Mouse (Mus musculus): ENCODE results near the gene Dip2c. TPM values are rescaled to one million over a fixed set of nuclear protein-coding genes. Genes with fewer than 3 reads are reported as not detected.

Dip2c gene
- total and polyA plus RNA-seq, 3 experiments = 0.04 to 0.14 (median 0.08) TPM

DNA sequence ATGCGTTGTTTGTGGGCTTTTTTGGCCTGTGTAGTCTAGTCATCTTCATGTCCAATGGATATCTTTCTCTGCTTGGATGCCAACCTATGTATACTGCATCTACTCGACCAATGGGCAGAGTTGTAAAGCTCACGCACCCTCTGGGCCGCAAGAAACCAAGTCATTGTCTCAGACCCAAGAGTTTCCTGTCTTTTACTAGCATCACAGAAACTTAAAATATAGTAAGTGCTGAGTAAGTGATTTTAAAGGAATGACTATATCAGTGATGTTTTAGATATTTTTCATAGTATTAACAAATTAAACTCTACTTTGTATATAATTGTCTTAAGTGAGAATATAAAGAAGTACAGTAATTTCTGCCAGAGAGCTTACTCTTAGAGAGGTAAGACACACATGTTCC is 145.6 kb downstream of the Dip2c start:
- Histone ChIP-seq H3K4me1 (ENCODE audit: control insufficient read depth in 1 of 2, insufficient read depth in 2 of 2) (no peaks in the 10 kb centered on the region), H3K27ac (ENCODE audit: insufficient read depth, low read depth) (no peak overlapping the region), H3K9ac (ENCODE audit: insufficient read depth, low read depth) (no peak overlapping the region), H3K27me3 (replicated peaks) (no peaks in the 10 kb centered on the region), H3K79me2 (replicated peaks; ENCODE audit: control insufficient read depth, extremely low read depth, insufficient read depth, poor library complexity, severe bottlenecking) (no peaks in the 10 kb centered on the region), H3K36me3 (replicated peaks in 1 of 2; ENCODE audit: control insufficient read depth in 1 of 2, insufficient read depth in 1 of 2, low read length in 1 of 2) (no peaks in the 10 kb centered on the region), H3K9me3 (replicated peaks; ENCODE audit: low read length) (no peaks in the 10 kb centered on the region), H3K4me3 (replicated peaks in 1 of 3; ENCODE audit: low read depth in 2 of 3, low read length in 2 of 3, poor library complexity in 1 of 3) (no peak overlapping the region), H3K4me2 (ENCODE audit: insufficient read depth, low read depth, poor library complexity, severe bottlenecking) (no peak overlapping the region)
- dilution Hi-C loops (cut with MboI; ENCODE audit: extremely low pct_ligation_motif_present, extremely low pct_unique_long_range_greater_than_20kb, low sequenced_read_pairs) (no loop called here), in situ Hi-C loops (cut with MboI; ENCODE audit: low pct_ligation_motif_present, low pct_unique_long_range_greater_than_20kb, low sequenced_read_pairs) (no loop called here)
- DNase-seq (ENCODE audit: extremely low read depth) = no peak
- peak; percentile 53; the same call in 1 of the 2 replicates for TF ChIP-seq MAFK (IDR thresholded peaks at IDR 0.05; ENCODE audit: insufficient replicate concordance, low read length)
- TF ChIP-seq TBP (conservative IDR thresholded peaks at IDR 0.05; ENCODE audit: low read depth, low read length) = no peak
- no peak for TF ChIP-seq MAZ (IDR thresholded peaks at IDR 0.05; ENCODE audit: low read depth, low read length)
- TF ChIP-seq NRF1 (IDR thresholded peaks at IDR 0.05; ENCODE audit: low read depth, low read length) = no peak

- H3K4me2 ChIP-seq (ENCODE audit: insufficient read depth, low read depth, poor library complexity, severe bottlenecking) = no peak overlapping the region
- H3K79me2 ChIP-seq (replicated peaks; ENCODE audit: control insufficient read depth, extremely low read depth, insufficient read depth, poor library complexity, severe bottlenecking) = no peaks in the 10 kb centered on the region
- no peak overlapping the region for H3K9ac ChIP-seq (ENCODE audit: insufficient read depth, low read depth)
- no peaks in the 10 kb centered on the region for H3K27me3 ChIP-seq (replicated peaks)
- H3K4me1 ChIP-seq (ENCODE audit: control insufficient read depth in 1 of 2, insufficient read depth in 2 of 2) = no peaks in the 10 kb centered on the region
- no peak overlapping the region for H3K4me3 ChIP-seq (replicated peaks in 1 of 3; ENCODE audit: low read depth in 2 of 3, low read length in 2 of 3, poor library complexity in 1 of 3)
- H3K27ac ChIP-seq (ENCODE audit: insufficient read depth, low read depth) = no peak overlapping the region
- no peak for TF ChIP-seq CHD2 (IDR thresholded peaks at IDR 0.05; ENCODE audit: low read length)
- TF ChIP-seq ZNF384 (IDR thresholded peaks at IDR 0.05; ENCODE audit: low read depth, low read length) = no peak
- TF ChIP-seq JUND (conservative IDR thresholded peaks at IDR 0.05; ENCODE audit: low read depth, low read length) = no peak
- no peak for TF ChIP-seq JUN (IDR thresholded peaks at IDR 0.05; ENCODE audit: insufficient read depth, low read depth, low read length)
- TF ChIP-seq NRF1 (IDR thresholded peaks at IDR 0.05; ENCODE audit: low read depth, low read length) = peak; percentile 51; the same call in 1 of the 2 replicates
- TF ChIP-seq ZMIZ1 (IDR thresholded peaks at IDR 0.05; ENCODE audit: low read depth, low read length) = no peak
- no peak for TF ChIP-seq HCFC1 (IDR thresholded peaks at IDR 0.05; ENCODE audit: low read depth, low read length)
- TF ChIP-seq ELF1 (IDR thresholded peaks at IDR 0.05; ENCODE audit: low read depth, low read length) = no peak
- H3K36me3 ChIP-seq (replicated peaks in 1 of 2; ENCODE audit: control insufficient read depth in 1 of 2, insufficient read depth in 1 of 2, low read length in 1 of 2) = no peaks in the 10 kb centered on the region
- no peaks in the 10 kb centered on the region for H3K9me3 ChIP-seq (replicated peaks; ENCODE audit: low read length)
- dilution Hi-C loops (cut with MboI; ENCODE audit: extremely low pct_ligation_motif_present, extremely low pct_unique_long_range_greater_than_20kb, low sequenced_read_pairs) = no loop called here
- in situ Hi-C loops (cut with MboI; ENCODE audit: low pct_ligation_motif_present, low pct_unique_long_range_greater_than_20kb, low sequenced_read_pairs) = no loop called here
- DNase-seq (ENCODE audit: extremely low read depth) = no peak
Measured at GRCm38 (mm10) chr13:9422876-9423275, 146.5 kb downstream of the Dip2c start.

GRCm38 (mm10) chr13:9424434-9424833 is 148.1 kb downstream of the Dip2c start:
- Histone ChIP-seq H3K9me3 (replicated peaks; ENCODE audit: low read length) (no peaks in the 10 kb centered on the region), H3K9ac (ENCODE audit: insufficient read depth, low read depth) (no peak overlapping the region), H3K36me3 (replicated peaks in 1 of 2; ENCODE audit: control insufficient read depth in 1 of 2, insufficient read depth in 1 of 2, low read length in 1 of 2) (no peaks in the 10 kb centered on the region), H3K4me2 (ENCODE audit: insufficient read depth, low read depth, poor library complexity, severe bottlenecking) (no peak overlapping the region), H3K4me1 (ENCODE audit: control insufficient read depth in 1 of 2, insufficient read depth in 2 of 2) (peaks cover 0 to 1% of the 10 kb centered on the region in 2 experiments; a peak in 2 of 4 replicates), H3K27me3 (replicated peaks) (no peaks in the 10 kb centered on the region), H3K4me3 (replicated peaks in 1 of 3; ENCODE audit: low read depth in 2 of 3, low read length in 2 of 3, poor library complexity in 1 of 3) (no peak overlapping the region), H3K79me2 (replicated peaks; ENCODE audit: control insufficient read depth, extremely low read depth, insufficient read depth, poor library complexity, severe bottlenecking) (no peaks in the 10 kb centered on the region), H3K27ac (ENCODE audit: insufficient read depth, low read depth) (no peak overlapping the region)
- dilution Hi-C loops (cut with MboI; ENCODE audit: extremely low pct_ligation_motif_present, extremely low pct_unique_long_range_greater_than_20kb, low sequenced_read_pairs) (no loop called here), in situ Hi-C loops (cut with MboI; ENCODE audit: low pct_ligation_motif_present, low pct_unique_long_range_greater_than_20kb, low sequenced_read_pairs) (no loop called here)
- no peak for TF ChIP-seq E2F4 (IDR thresholded peaks at IDR 0.05; ENCODE audit: insufficient replicate concordance, low read depth, low read length)
- TF ChIP-seq BHLHE40 (IDR thresholded peaks at IDR 0.05; ENCODE audit: low read depth, low read length) = no peak
- TF ChIP-seq ZKSCAN1 (IDR thresholded peaks at IDR 0.05; ENCODE audit: borderline replicate concordance, low read depth, low read length) = no peak
- no peak for TF ChIP-seq UBTF (IDR thresholded peaks at IDR 0.05; ENCODE audit: low read depth, low read length)
- TF ChIP-seq IRF4 (IDR thresholded peaks at IDR 0.05; ENCODE audit: low read depth, low read length) = no peak
- no peak for TF ChIP-seq JUND (conservative IDR thresholded peaks at IDR 0.05; ENCODE audit: low read depth, low read length)
- no peak for TF ChIP-seq ZMIZ1 (IDR thresholded peaks at IDR 0.05; ENCODE audit: low read depth, low read length)
- TF ChIP-seq SMC3 (IDR thresholded peaks at IDR 0.05; ENCODE audit: low read depth, low read length) = no peak
- no peak for TF ChIP-seq TCF12 (IDR thresholded peaks at IDR 0.05; ENCODE audit: low read depth, low read length)
- TF ChIP-seq MAZ (IDR thresholded peaks at IDR 0.05; ENCODE audit: low read depth, low read length) = no peak
- TF ChIP-seq MEF2A (IDR thresholded peaks at IDR 0.05; ENCODE audit: borderline replicate concordance, low read depth, low read length) = no peak
- no peak for TF ChIP-seq USF1 (IDR thresholded peaks at IDR 0.05; ENCODE audit: low read depth, low read length)
- TF ChIP-seq GABPA (IDR thresholded peaks at IDR 0.05; ENCODE audit: insufficient replicate concordance, low read depth, low read length) = no peak
- no peak for TF ChIP-seq SIN3A (IDR thresholded peaks at IDR 0.05; ENCODE audit: low read length)
- TF ChIP-seq ETS1 (conservative IDR thresholded peaks at IDR 0.05; ENCODE audit: low read depth, low read length) = no peak
- TF ChIP-seq CHD1 (IDR thresholded peaks at IDR 0.05; ENCODE audit: low read depth, low read length) = no peak
- TF ChIP-seq NRF1 (IDR thresholded peaks at IDR 0.05; ENCODE audit: low read depth, low read length) = no peak
- no peak for TF ChIP-seq KAT2A (IDR thresholded peaks at IDR 0.05; ENCODE audit: insufficient replicate concordance, low read length)
- no peak for TF ChIP-seq CHD2 (IDR thresholded peaks at IDR 0.05; ENCODE audit: low read length)
- DNase-seq (ENCODE audit: extremely low read depth) = no peak
